Mouse (Mus musculus) forebrain, embryonic 16.5 days (tissue): ENCODE measurements around the gene Ghrh. TPM values are rescaled to one million over a fixed set of nuclear protein-coding genes. Genes with fewer than 3 reads are reported as not detected.

ENCODE experiments used
- ATAC-seq: fragments of 200-750 bp; cut with Nextera tagmentation; 2 replicates; pipeline ENCODE4 v1.8.0; 2017; ENCODE audit warnings: mild to moderate bottlenecking, moderate library complexity
- H3K27ac ChIP-seq: fragments of 300-500 bp; sonication (generic); 2 replicates; pipeline ENCODE4 v1.5.1; 2014; ENCODE audit warnings: low read length, control low read depth
- H3K27me3 ChIP-seq: fragments of 300-500 bp; sonication (generic); replicated peaks from 2 replicates; pipeline ENCODE4 v1.6.1; 2014; ENCODE audit warnings: low read length; ENCODE audit not compliant: control insufficient read depth, insufficient read depth
- H3K36me3 ChIP-seq: fragments of 300-500 bp; sonication (generic); 2 replicates; pipeline ENCODE4 v1.6.1; 2014; ENCODE audit not compliant: control insufficient read depth, insufficient read depth
- H3K4me1 ChIP-seq: fragments of 300-500 bp; sonication (generic); replicated peaks from 2 replicates; pipeline ENCODE4 v1.6.1; 2014; ENCODE audit warnings: low read length; ENCODE audit not compliant: control insufficient read depth, insufficient read depth
- H3K4me2 ChIP-seq: fragments of 300-500 bp; sonication (generic); 2 replicates; pipeline ENCODE4 v1.6.1; 2014; ENCODE audit warnings: mild to moderate bottlenecking, low read length, control low read depth
- H3K4me3 ChIP-seq: fragments of 300-500 bp; sonication (generic); replicated peaks from 2 replicates; pipeline ENCODE4 v1.5.1; 2014; ENCODE audit warnings: mild to moderate bottlenecking, low read length, control low read depth
- H3K9ac ChIP-seq: fragments of 300-500 bp; sonication (generic); replicated peaks from 2 replicates; pipeline ENCODE4 v1.6.1; 2014; ENCODE audit warnings: low read depth, low read length, control low read depth
- H3K9me3 ChIP-seq: fragments of 300-500 bp; sonication (generic); 2 replicates; pipeline ENCODE4 v1.6.1; 2016; ENCODE audit warnings: low read length; ENCODE audit not compliant: control insufficient read depth
- WGBS: fragments of 180-500 bp; shearing (Covaris S2); extraction: QIAGEN DNeasy Blood & Tissue Kit; methylation state at CpG from one replicate; pipeline ENCODE4 v1.1.7; 2014; 5-methylcytosine and 5-hydroxymethylcytosine counted together
- polyA plus RNA-seq: library from polyadenylated mRNA; unstranded; fragments of >200 nt; fragmentation: Nextera tagmentation; extraction: Ambion mirVana; gene quantifications from 2 replicates; pipeline ENCODE4 v1.2.1, GENCODE M21; 2015

Ghrh gene
- polyA plus RNA-seq, 1 experiment from 2014 or later, result 0.80 TPM

- Histone ChIP-seq H3K4me3 (no peak overlapping the region), H3K4me1 (peaks cover 49% of the 10 kb centered on the region), H3K36me3 (no peaks in the 10 kb centered on the region), H3K9ac (no peak overlapping the region), H3K4me2 (no peak overlapping the region), H3K27me3 (no peaks in the 10 kb centered on the region), H3K9me3 (no peaks in the 10 kb centered on the region), H3K27ac (no peak overlapping the region)
- ATAC-seq, result no peak
- WGBS, result 17% methylated on average over 5 of the region's 5 CpGs
Observed at GRCm38 (mm10) chr2:157338663-157339062, 8.6 kb downstream of the Ghrh start.

- Histone ChIP-seq H3K27ac (peak overlapping the region; percentile 3; the same call in 1 of the 2 replicates), H3K4me2 (no peak overlapping the region), H3K9ac (no peak overlapping the region), H3K4me3 (no peak overlapping the region), H3K27me3 (no peaks in the 10 kb centered on the region), H3K4me1 (peaks cover 11% of the 10 kb centered on the region), H3K36me3 (peaks cover 3% of the 10 kb centered on the region; the same call in 1 of the 2 replicates), H3K9me3 (no peaks in the 10 kb centered on the region)
- ATAC-seq, result peak; percentile 21; the same call in 1 of the 2 replicates
- 54% methylated on average over 5 of the region's 5 CpGs for WGBS
Observed at GRCm38 (mm10) chr2:157332059-157332458, 15.2 kb downstream of the Ghrh start.

- WGBS, result 5% methylated on average over 11 of the region's 11 CpGs
- H3K9ac ChIP-seq, result 0 out of 2 replicates have a peak overlapping the region, but pooled peaks have one; percentile 7
- H3K4me1 ChIP-seq, result peaks cover 11% of the 10 kb centered on the region
- H3K9me3 ChIP-seq, result no peaks in the 10 kb centered on the region
- H3K36me3 ChIP-seq, result peaks cover 4% of the 10 kb centered on the region; the same call in 1 of the 2 replicates
- ATAC-seq, result 0 out of 2 replicates have a peak, but pooled peaks have one; percentile 43
- H3K4me3 ChIP-seq, result no peak overlapping the region
- no peaks in the 10 kb centered on the region for H3K27me3 ChIP-seq
- peak overlapping the region; percentile 21; the same call in 1 of the 2 replicates for H3K27ac ChIP-seq
- no peak overlapping the region for H3K4me2 ChIP-seq
Observed at GRCm38 (mm10) chr2:157328570-157328969, 18.7 kb downstream of the Ghrh start.

- WGBS, result 12% methylated on average over 5 of the region's 5 CpGs
- Histone ChIP-seq H3K9ac (no peak overlapping the region), H3K27me3 (no peaks in the 10 kb centered on the region), H3K4me3 (no peak overlapping the region), H3K27ac (peak overlapping the region; percentile 21; the same call in 1 of the 2 replicates), H3K4me2 (no peak overlapping the region), H3K36me3 (peaks cover 6% of the 10 kb centered on the region; the same call in 1 of the 2 replicates), H3K9me3 (no peaks in the 10 kb centered on the region), H3K4me1 (peaks cover 11% of the 10 kb centered on the region)
- ATAC-seq, result no peak; the same call in 1 of the 2 replicates
Observed at GRCm38 (mm10) chr2:157328106-157328505, 19.2 kb downstream of the Ghrh start.

GRCm38 (mm10) chr2:157325238-157325637 lies 22.1 kb downstream of the Ghrh start:
- Histone ChIP-seq H3K9me3 (no peaks in the 10 kb centered on the region), H3K36me3 (peaks cover 8% of the 10 kb centered on the region; the same call in 1 of the 2 replicates), H3K4me1 (peaks cover 24% of the 10 kb centered on the region), H3K4me3 (no peak overlapping the region), H3K9ac (no peak overlapping the region), H3K27me3 (no peaks in the 10 kb centered on the region), H3K27ac (no peak overlapping the region), H3K4me2 (no peak overlapping the region)
- no peak for ATAC-seq
- WGBS, result 59% methylated on average over 2 of the region's 2 CpGs

- no peak overlapping the region for H3K9ac ChIP-seq
- ATAC-seq, result peak; percentile 60
- peaks cover 10% of the 10 kb centered on the region for H3K36me3 ChIP-seq
- no peak overlapping the region for H3K4me3 ChIP-seq
- no peaks in the 10 kb centered on the region for H3K27me3 ChIP-seq
- H3K4me2 ChIP-seq, result no peak overlapping the region
- H3K4me1 ChIP-seq, result peaks cover 19% of the 10 kb centered on the region
- no peaks in the 10 kb centered on the region for H3K9me3 ChIP-seq
- H3K27ac ChIP-seq, result peak overlapping the region; percentile 17; the same call in 1 of the 2 replicates
- WGBS, result 48% methylated on average over 5 of the region's 5 CpGs
Observed at GRCm38 (mm10) chr2:157322029-157322766, 25.1 kb downstream of the Ghrh start.

GRCm38 (mm10) chr2:157320886-157321285 lies 26.4 kb downstream of the Ghrh start:
- Histone ChIP-seq H3K27me3 (no peaks in the 10 kb centered on the region), H3K4me2 (no peak overlapping the region), H3K36me3 (peaks cover 13% of the 10 kb centered on the region), H3K4me1 (peaks cover 25% of the 10 kb centered on the region), H3K9ac (no peak overlapping the region), H3K4me3 (no peak overlapping the region), H3K9me3 (no peaks in the 10 kb centered on the region), H3K27ac (no peak overlapping the region)
- WGBS, result 15% methylated on average over 5 of the region's 5 CpGs
- ATAC-seq, result no peak

- H3K4me3 ChIP-seq, result no peak overlapping the region
- no peak overlapping the region for H3K27ac ChIP-seq
- no peak for ATAC-seq
- H3K9ac ChIP-seq, result no peak overlapping the region
- peaks cover 28% of the 10 kb centered on the region for H3K4me1 ChIP-seq
- H3K9me3 ChIP-seq, result no peaks in the 10 kb centered on the region
- WGBS, result 42% methylated on average over 8 of the region's 8 CpGs
- no peaks in the 10 kb centered on the region for H3K27me3 ChIP-seq
- H3K36me3 ChIP-seq, result peaks cover 13% of the 10 kb centered on the region
- H3K4me2 ChIP-seq, result no peak overlapping the region
Observed at GRCm38 (mm10) chr2:157320135-157320534, 27.2 kb downstream of the Ghrh start.

GRCm38 (mm10) chr2:157317220-157317619 lies 30.1 kb downstream of the Ghrh start:
- H3K9ac ChIP-seq, result no peak overlapping the region
- no peaks in the 10 kb centered on the region for H3K9me3 ChIP-seq
- no peak overlapping the region for H3K27ac ChIP-seq
- H3K4me2 ChIP-seq, result no peak overlapping the region
- no peak for ATAC-seq
- no peak overlapping the region for H3K4me3 ChIP-seq
- H3K4me1 ChIP-seq, result peaks cover 29% of the 10 kb centered on the region; the same call in 1 of the 2 replicates
- H3K36me3 ChIP-seq, result peaks cover 18% of the 10 kb centered on the region
- WGBS, result 86% methylated on average over 6 of the region's 6 CpGs
- no peaks in the 10 kb centered on the region for H3K27me3 ChIP-seq
